Mouse (Mus musculus): ENCODE data around the gene S100a3.

- TF ChIP-seq CTCF (IDR thresholded peaks at IDR 0.05; ENCODE audit: insufficient read depth, low read depth, low read length) (no peak), POLR2A (IDR thresholded peaks at IDR 0.05; ENCODE audit: insufficient read depth, low read depth, low read length) (no peak)
These were observed 45.4 kb downstream of the S100a3 start for GRCm38 (mm10) chr3:90605736-90606135.
